Mouse (Mus musculus): ENCODE data around the gene Nfam1. TPM values are rescaled to one million over a fixed set of nuclear protein-coding genes. Genes with fewer than 3 reads are reported as not detected.

Gene Nfam1
- 2.2 and 2.3 TPM in 2 replicates for polyA plus RNA-seq (2015; fragmentation: Nextera tagmentation; extraction: Ambion mirVana)

DNA sequence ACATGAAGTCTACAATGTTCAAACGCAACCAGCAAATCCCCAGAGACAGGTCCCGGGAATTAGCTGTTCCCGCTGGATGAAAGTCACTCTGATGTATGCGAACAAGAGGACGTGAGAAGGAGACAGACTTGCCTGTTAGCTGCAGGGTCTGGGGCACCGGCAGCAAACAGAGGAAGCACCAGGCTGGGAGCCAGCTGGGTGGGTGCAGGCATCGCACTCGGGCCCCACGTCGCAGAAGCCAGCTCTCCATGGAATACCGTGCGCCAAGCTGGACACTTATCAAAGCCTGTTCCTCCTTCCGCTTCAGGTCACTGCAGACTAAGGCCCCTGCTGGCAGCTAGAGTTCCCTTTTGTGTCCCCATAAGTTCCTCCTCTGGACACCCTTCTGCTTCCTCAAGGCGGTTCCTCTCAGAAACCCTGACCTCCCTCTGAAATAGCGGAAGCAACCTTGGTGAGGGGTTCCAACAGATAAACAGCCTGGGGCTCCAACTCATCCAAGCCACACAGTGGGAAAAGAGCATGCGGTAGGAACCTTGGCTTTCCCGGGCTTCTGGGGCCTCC lies at the start of gene Nfam1:
Gene Nfam1, minus strand, starts transcription at position 326 of the 561 bp plus-strand sequence.
- no peaks in the 10 kb centered on the region for H3K27me3 ChIP-seq (ENCODE audit: insufficient read depth, low read length)
- ATAC-seq (replicated peaks; ENCODE audit: low FRiP score, low read depth) (no peak), DNase-seq (ENCODE audit: low spot score) (no peak)
- no peaks in the 10 kb centered on the region for H3K9me3 ChIP-seq (replicated peaks; ENCODE audit: low read length)
- H3K27ac ChIP-seq = no peak within 1 kb of the TSS
- no peak for TF ChIP-seq CTCF (IDR thresholded peaks at IDR 0.05; ENCODE audit: low read depth)
- WGBS = 45% methylated on average over 17 of the region's 17 CpGs
- H3K4me3 ChIP-seq (replicated peaks; ENCODE audit: low read depth, low read length) = no peak within 1 kb of the TSS
- peaks cover 4% of the 10 kb centered on the region; the same call in 1 of the 2 replicates for H3K4me1 ChIP-seq (replicated peaks; ENCODE audit: insufficient read depth, low read length)
- H3K9ac ChIP-seq (ENCODE audit: low read depth, low read length) = no peak within 1 kb of the TSS
- H3K4me2 ChIP-seq (ENCODE audit: low read length) = no peak within 1 kb of the TSS
- H3K36me3 ChIP-seq (ENCODE audit: insufficient read depth, low read length) = no peaks in the 10 kb centered on the region

DNA sequence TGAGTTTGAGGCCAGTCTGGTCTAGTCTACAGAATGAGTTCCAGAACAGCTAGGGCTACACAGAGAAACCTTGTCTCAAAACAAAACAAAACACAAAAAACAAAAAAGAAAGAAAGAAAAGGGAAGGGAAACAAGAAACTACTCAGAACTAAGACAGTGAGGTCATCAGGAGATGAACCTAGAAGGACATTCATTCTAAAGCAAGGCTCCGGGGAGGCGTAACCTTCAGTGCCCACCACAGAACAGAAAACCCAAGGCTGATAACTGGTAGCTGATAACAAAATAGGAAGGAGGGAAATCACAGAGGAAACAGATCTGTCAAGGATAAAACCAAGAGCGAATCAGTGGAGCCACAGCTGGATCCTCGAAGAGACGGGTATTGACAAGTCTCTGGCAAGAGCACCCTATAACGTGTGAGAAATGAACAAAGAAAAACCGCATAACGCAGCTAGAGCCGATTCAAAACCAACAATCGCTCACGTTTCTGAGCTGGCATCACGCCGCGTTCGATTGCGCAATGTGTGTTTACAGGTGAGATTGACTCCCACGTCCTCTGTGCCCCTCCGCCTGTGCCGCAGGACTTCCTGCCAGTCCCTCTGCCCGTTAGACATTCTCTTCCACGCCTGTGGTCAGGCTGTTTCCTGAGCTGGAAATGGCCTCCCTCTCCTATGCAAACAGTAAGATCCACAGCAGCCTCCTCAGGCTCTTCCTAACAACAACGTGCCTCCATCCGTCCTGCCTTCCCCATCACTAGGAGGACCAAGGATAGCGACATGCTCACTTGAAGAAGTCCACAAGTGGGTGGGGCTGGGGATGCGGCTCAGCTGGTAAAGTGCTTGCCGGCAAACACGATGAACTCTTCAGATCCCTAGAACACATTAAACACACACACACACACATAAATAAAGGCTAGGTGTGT lies 42.8 kb upstream of the Nfam1 start:
- ATAC-seq (replicated peaks; ENCODE audit: low FRiP score, low read depth) = no peak
- Histone ChIP-seq H3K36me3 (ENCODE audit: insufficient read depth, low read length) (no peaks in the 10 kb centered on the region), H3K9ac (ENCODE audit: low read depth, low read length) (no peak overlapping the region), H3K27ac (no peak overlapping the region), H3K4me3 (replicated peaks; ENCODE audit: low read depth, low read length) (no peak overlapping the region), H3K9me3 (replicated peaks; ENCODE audit: low read length) (no peaks in the 10 kb centered on the region), H3K4me2 (ENCODE audit: low read length) (no peak overlapping the region), H3K4me1 (replicated peaks; ENCODE audit: insufficient read depth, low read length) (no peaks in the 10 kb centered on the region), H3K27me3 (ENCODE audit: insufficient read depth, low read length) (no peaks in the 10 kb centered on the region)
- WGBS = 53% methylated on average over 27 of the region's 27 CpGs
- no peak for DNase-seq (ENCODE audit: low spot score)
- TF ChIP-seq CTCF (IDR thresholded peaks at IDR 0.05; ENCODE audit: low read depth) = no peak

DNA sequence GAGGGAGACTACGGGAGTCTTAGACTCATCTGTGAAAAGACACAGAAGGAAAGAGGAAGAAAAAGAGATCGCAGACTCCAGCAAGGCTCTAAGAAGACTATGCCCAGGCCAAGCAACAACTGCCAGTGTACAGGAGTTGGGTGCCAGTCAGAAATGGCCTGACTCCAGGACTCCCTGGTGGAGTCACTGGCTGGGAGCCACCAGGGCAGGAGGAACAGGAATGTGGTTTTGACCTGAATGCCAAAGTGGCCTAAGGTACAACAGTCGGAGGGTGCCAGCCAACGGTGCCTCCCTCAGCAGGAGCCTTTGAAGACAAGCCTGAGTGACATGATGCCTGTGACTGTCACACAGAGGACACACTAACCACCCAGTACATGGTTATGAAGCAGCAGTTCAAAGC lies 41.1 kb upstream of the Nfam1 start:
- Histone ChIP-seq H3K36me3 (ENCODE audit: insufficient read depth, low read length) (no peaks in the 10 kb centered on the region), H3K4me1 (replicated peaks; ENCODE audit: insufficient read depth, low read length) (no peaks in the 10 kb centered on the region), H3K4me2 (ENCODE audit: low read length) (no peak overlapping the region), H3K9me3 (replicated peaks; ENCODE audit: low read length) (no peaks in the 10 kb centered on the region), H3K4me3 (replicated peaks; ENCODE audit: low read depth, low read length) (no peak overlapping the region), H3K9ac (ENCODE audit: low read depth, low read length) (no peak overlapping the region), H3K27me3 (ENCODE audit: insufficient read depth, low read length) (no peaks in the 10 kb centered on the region), H3K27ac (no peak overlapping the region)
- ATAC-seq (replicated peaks; ENCODE audit: low FRiP score, low read depth) = no peak
- no peak for TF ChIP-seq CTCF (IDR thresholded peaks at IDR 0.05; ENCODE audit: low read depth)
- no peak for DNase-seq (ENCODE audit: low spot score)
- 85% methylated on average over 4 of the region's 4 CpGs for WGBS

DNA sequence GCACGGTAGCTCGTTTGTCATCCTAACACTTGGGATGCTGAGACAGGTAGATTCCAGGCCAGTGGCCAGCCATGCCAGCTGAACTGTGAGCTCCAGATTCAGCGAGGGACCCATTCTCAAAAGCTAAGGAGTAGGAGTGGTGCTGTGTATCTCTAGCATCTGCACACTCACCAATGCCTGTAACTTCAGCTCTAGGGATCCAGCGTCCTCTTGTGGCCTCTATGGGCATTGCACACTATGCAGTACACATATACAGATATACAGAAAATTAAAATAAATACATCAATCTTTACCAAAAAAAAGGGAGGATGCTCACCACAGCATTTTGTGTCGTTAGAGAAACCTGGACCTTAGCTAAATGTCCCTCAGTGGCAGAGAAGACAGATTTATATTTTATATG lies 38.6 kb upstream of the Nfam1 start:
- 87% methylated on average over 5 of the region's 5 CpGs for WGBS
- H3K9me3 ChIP-seq (replicated peaks; ENCODE audit: low read length) = no peaks in the 10 kb centered on the region
- H3K27me3 ChIP-seq (ENCODE audit: insufficient read depth, low read length) = no peaks in the 10 kb centered on the region
- TF ChIP-seq CTCF (IDR thresholded peaks at IDR 0.05; ENCODE audit: low read depth) = peak; percentile 48; the same call in 1 of the 2 replicates
- DNase-seq (ENCODE audit: low spot score) (no peak), ATAC-seq (replicated peaks; ENCODE audit: low FRiP score, low read depth) (no peak)
- H3K4me3 ChIP-seq (replicated peaks; ENCODE audit: low read depth, low read length) = no peak overlapping the region
- no peak overlapping the region for H3K9ac ChIP-seq (ENCODE audit: low read depth, low read length)
- H3K36me3 ChIP-seq (ENCODE audit: insufficient read depth, low read length) = no peaks in the 10 kb centered on the region
- H3K4me2 ChIP-seq (ENCODE audit: low read length) = no peak overlapping the region
- no peaks in the 10 kb centered on the region for H3K4me1 ChIP-seq (replicated peaks; ENCODE audit: insufficient read depth, low read length)
- H3K27ac ChIP-seq = no peak overlapping the region

GRCm38 (mm10) chr15:83070942-83071341 lies 37.8 kb upstream of the Nfam1 start:
- no peak overlapping the region for H3K27ac ChIP-seq

GRCm38 (mm10) chr15:83068270-83068669 lies 35.2 kb upstream of the Nfam1 start:
- ATAC-seq (replicated peaks; ENCODE audit: low FRiP score, low read depth) (no peak), DNase-seq (ENCODE audit: low spot score) (no peak)
- H3K4me3 ChIP-seq (replicated peaks; ENCODE audit: low read depth, low read length) = no peak overlapping the region
- H3K4me2 ChIP-seq (ENCODE audit: low read length) = no peak overlapping the region
- no peaks in the 10 kb centered on the region for H3K36me3 ChIP-seq (ENCODE audit: insufficient read depth, low read length)
- no peaks in the 10 kb centered on the region for H3K4me1 ChIP-seq (replicated peaks; ENCODE audit: insufficient read depth, low read length)
- no peak overlapping the region for H3K9ac ChIP-seq (ENCODE audit: low read depth, low read length)
- H3K27me3 ChIP-seq (ENCODE audit: insufficient read depth, low read length) = no peaks in the 10 kb centered on the region
- H3K9me3 ChIP-seq (replicated peaks; ENCODE audit: low read length) = no peaks in the 10 kb centered on the region
- 95% methylated on average over 5 of the region's 5 CpGs for WGBS
- H3K27ac ChIP-seq = no peak overlapping the region
- TF ChIP-seq CTCF (IDR thresholded peaks at IDR 0.05; ENCODE audit: low read depth) = no peak

More at GRCm38 (mm10) chr15:83070942-83071341, 37.8 kb upstream of the Nfam1 start:
- Histone ChIP-seq H3K36me3 (ENCODE audit: insufficient read depth, low read length) (no peaks in the 10 kb centered on the region), H3K27me3 (ENCODE audit: insufficient read depth, low read length) (no peaks in the 10 kb centered on the region), H3K4me3 (replicated peaks; ENCODE audit: low read depth, low read length) (no peak overlapping the region), H3K9me3 (replicated peaks; ENCODE audit: low read length) (no peaks in the 10 kb centered on the region), H3K4me1 (replicated peaks; ENCODE audit: insufficient read depth, low read length) (no peaks in the 10 kb centered on the region), H3K9ac (ENCODE audit: low read depth, low read length) (no peak overlapping the region), H3K4me2 (ENCODE audit: low read length) (no peak overlapping the region)
- ATAC-seq (replicated peaks; ENCODE audit: low FRiP score, low read depth) (no peak), DNase-seq (ENCODE audit: low spot score) (peak; percentile 88)
- 36% methylated on average over 3 of the region's 3 CpGs for WGBS
- TF ChIP-seq CTCF (IDR thresholded peaks at IDR 0.05; ENCODE audit: low read depth) = no peak
